Mouse (Mus musculus) bone marrow, adult 2 months (tissue): ENCODE results near the gene Rgsl1. TPM values are rescaled to one million over a fixed set of nuclear protein-coding genes. Genes with fewer than 3 reads are reported as not detected.

Experiments used
- H3K27ac ChIP-seq: fragments of 200-500 bp; 2 replicates; pipeline ENCODE4 v1.5.1; 2012; ENCODE audit warnings: low read depth, mild to moderate bottlenecking, control low read depth, inconsistent platforms, low read length; ENCODE audit not compliant: control insufficient read depth, poor library complexity, insufficient read depth
- H3K4me1 ChIP-seq: fragments of 200-500 bp; 2 replicates; pipeline ENCODE4 v1.6.1; 2011; ENCODE audit warnings: low read length; ENCODE audit not compliant: control insufficient read depth, insufficient read depth
- H3K4me3 ChIP-seq: fragments of 200-500 bp; replicated peaks from 2 replicates; pipeline ENCODE3; 2011; ENCODE audit warnings: mild to moderate bottlenecking, low read depth, low read length, control low read depth; ENCODE audit not compliant: control insufficient read depth
- CTCF ChIP-seq: fragments of 200-500 bp; IDR thresholded peaks from 2 replicates; pipeline ENCODE4 v1.5.1; 2011; ENCODE audit warnings: low read length, control low read depth; ENCODE audit not compliant: control insufficient read depth, insufficient read depth
- POLR2A ChIP-seq: fragments of 200-500 bp; IDR thresholded peaks from 2 replicates; pipeline ENCODE4 v1.6.1; 2011; ENCODE audit warnings: low read depth, mild to moderate bottlenecking, control low read depth, low read length, borderline replicate concordance; ENCODE audit not compliant: control insufficient read depth
- WGBS: fragments of 180-500 bp; shearing (Covaris S2); methylation state at CpG from one replicate; pipeline ENCODE4 v1.1.7; 2018; 5-methylcytosine and 5-hydroxymethylcytosine counted together
- polyA plus RNA-seq: library from polyadenylated mRNA; stranded (reverse); fragments of >200 nt; gene quantifications from 2 replicates; pipeline ENCODE4 v1.2.4, GENCODE M21; 2011; ENCODE audit warnings: low replicate concordance; ENCODE audit not compliant: missing spikeins, insufficient read depth, insufficient read length

Gene Rgsl1
- polyA plus RNA-seq, 1 experiment = not detected

GRCm38 (mm10) chr1:153734866-153735265 lies 109.1 kb downstream of the Rgsl1 start:
- no peaks in the 10 kb centered on the region for H3K4me1 ChIP-seq
- TF ChIP-seq CTCF = no peak
- no peak for TF ChIP-seq POLR2A
- WGBS = 75% methylated on average over 4 of the region's 4 CpGs

GRCm38 (mm10) chr1:153733181-153733580 lies 110.8 kb downstream of the Rgsl1 start:
- H3K27ac ChIP-seq = no peak overlapping the region
- WGBS = 74% methylated on average over 9 of the region's 9 CpGs
- TF ChIP-seq POLR2A (no peak), CTCF (no peak)
- no peak overlapping the region for H3K4me3 ChIP-seq
- H3K4me1 ChIP-seq = no peaks in the 10 kb centered on the region

More at GRCm38 (mm10) chr1:153734866-153735265, 109.1 kb downstream of the Rgsl1 start:
- Histone ChIP-seq H3K4me3 (no peak overlapping the region), H3K27ac (no peak overlapping the region)

DNA sequence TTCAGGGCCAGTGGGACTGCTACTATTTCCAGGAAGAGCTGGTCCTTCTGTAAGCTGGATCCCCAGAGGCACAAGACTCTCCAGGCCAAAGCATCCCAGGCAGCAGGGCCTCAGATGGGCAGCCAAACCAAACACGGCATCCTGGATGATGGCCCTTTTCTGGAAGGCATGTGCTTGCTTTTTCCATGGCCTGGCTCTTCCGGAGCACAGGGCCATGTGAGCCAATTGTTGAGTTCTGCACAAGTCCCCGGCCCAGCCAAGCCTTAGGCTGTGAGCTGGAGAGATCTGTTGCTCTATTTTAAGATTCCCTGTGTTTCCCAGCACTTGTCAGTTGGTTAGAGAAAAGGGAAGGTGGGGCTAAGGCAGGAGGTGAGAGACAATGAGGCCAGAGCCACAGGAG lies 113.3 kb downstream of the Rgsl1 start:
- Histone ChIP-seq H3K27ac (no peak overlapping the region), H3K4me1 (no peaks in the 10 kb centered on the region), H3K4me3 (no peak overlapping the region)
- TF ChIP-seq POLR2A (no peak), CTCF (no peak)
- WGBS = 77% methylated on average over 3 of the region's 3 CpGs

DNA sequence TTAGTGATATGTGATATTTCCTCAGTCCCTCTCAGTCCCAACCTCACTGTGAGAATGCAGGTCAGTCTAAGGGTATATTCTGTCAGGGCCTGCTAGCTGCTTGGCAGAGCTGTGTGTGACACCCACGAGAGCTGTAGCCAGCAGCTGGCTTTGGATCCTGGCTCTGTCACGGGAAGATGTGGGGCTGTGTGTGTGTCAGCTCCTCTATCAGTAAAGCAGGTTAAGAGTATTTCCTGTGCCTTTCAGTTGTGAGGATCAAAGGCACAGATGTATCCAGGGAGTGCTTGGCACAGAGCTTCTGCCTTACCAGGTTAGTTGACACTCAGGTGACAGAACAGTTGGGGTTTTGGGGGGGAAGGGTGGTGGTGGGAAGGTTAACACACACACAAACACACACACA lies 114.1 kb downstream of the Rgsl1 start:
- no peak overlapping the region for H3K4me3 ChIP-seq
- 70% methylated on average over 2 of the region's 2 CpGs for WGBS
- no peak overlapping the region for H3K27ac ChIP-seq
- no peak for TF ChIP-seq POLR2A
- no peak for TF ChIP-seq CTCF
- H3K4me1 ChIP-seq = no peaks in the 10 kb centered on the region

Other genes with a start within 250 kb of the Rgsl1 start
- 0.70 TPM in 1 of 2 replicates, not detected in the other for gene Rgs8, start 191.1 kb downstream of the Rgsl1 start, polyA plus RNA-seq
- gene Rgs16, start 103.8 kb downstream of the Rgsl1 start, polyA plus RNA-seq = 0.41 and 2.6 TPM in 2 replicates
- gene Rnasel, start 94.7 kb downstream of the Rgsl1 start, polyA plus RNA-seq = 27.9 and 31.9 TPM in 2 replicates
- gene Teddm1b, start 30.2 kb upstream of the Rgsl1 start, polyA plus RNA-seq = not detected in 2 replicates
- gene Teddm1a, start 47.6 kb upstream of the Rgsl1 start, polyA plus RNA-seq = not detected in 2 replicates
- 101 and 115 TPM in 2 replicates for gene Glul, start 55.8 kb upstream of the Rgsl1 start, polyA plus RNA-seq
- gene Teddm2, start 56.1 kb upstream of the Rgsl1 start, polyA plus RNA-seq = 1.8 and 2.1 TPM in 2 replicates